Mouse (Mus musculus) cerebellum, adult 11 months (tissue): ENCODE data around the gene Sh2d6.

ENCODE experiments used
- DNase-seq: peaks from one replicate; pipeline ENCODE4 v3.0.0; 2022

Gene Sh2d6

DNA sequence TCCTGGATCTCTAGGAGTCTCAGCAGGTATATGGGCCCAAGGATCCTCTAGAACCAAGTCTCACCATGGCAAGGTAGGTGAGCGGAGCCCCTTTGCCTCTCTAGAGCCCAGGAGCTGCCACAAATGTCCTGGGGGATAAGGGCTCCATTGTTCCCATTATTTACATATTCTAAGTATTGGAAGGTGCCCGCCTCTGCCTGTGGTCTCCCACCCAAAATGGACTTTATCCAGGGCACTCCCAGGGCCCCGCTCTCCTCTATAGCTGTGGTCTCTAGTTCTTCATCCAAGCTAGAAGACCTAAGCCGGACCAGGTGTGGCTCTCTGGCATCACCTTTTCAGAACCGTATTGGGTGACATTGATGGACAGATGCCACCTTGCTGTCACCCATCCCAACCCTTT is at the start of gene Sh2d6:
Gene Sh2d6, minus strand, starts transcription at position 101 of the 400 bp plus-strand sequence.
- DNase-seq = no peak

DNA sequence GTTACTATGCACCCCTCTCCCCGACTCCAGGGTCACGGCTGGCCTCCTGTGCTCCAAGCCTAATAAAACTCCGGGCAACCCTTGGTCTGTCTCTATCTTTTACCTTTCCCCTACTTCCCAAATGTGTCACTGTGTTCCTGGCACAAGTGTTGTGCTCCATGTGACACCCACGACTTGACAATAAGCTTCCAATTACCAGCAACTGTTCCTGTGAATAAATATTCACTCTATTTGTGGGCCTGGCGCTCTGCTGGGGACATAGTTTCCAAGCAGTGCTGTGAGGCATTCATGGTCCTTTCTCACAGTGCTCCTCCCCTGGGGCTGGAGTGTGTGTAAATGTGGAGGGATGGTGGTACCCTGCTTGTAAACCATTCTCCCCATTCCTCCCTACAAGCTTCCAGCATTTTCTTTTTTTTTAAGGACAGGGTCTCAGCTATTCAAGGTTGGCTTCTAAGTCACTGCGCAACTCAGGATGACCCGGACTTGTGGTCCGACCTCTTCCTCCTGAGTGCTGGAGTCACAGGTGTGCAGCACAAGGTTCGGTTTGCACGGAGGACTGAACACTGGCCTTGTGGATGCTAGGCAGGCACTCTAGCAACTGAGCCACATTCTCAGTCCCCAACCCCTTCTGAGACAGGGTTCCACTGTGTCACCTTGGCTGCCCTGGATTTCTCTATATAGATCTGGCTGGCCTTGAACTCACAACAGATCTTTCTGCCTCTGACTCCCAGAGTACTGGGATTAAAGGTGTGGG is 49.3 kb upstream of the Sh2d6 start:
- DNase-seq = no peak

DNA sequence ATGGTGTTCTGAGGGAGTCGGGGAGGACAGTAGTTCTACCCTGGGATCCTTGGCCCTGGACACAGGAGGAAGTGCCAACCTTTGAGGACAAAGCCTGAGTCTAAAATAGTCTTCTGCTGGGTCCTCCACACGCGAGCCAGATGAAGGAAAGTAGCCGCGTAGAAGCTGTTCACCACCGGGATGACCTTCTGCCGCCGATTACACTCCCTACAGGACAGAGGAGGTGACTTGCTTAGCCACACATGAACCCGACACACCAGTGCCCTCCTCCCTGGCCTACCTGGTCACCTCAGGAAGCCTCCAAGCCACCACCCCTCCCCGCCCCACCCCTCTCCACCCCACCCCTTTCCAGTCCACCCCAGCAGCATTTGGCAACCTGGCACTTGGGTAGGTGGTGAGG is 47.2 kb upstream of the Sh2d6 start:
- DNase-seq = no peak

DNA sequence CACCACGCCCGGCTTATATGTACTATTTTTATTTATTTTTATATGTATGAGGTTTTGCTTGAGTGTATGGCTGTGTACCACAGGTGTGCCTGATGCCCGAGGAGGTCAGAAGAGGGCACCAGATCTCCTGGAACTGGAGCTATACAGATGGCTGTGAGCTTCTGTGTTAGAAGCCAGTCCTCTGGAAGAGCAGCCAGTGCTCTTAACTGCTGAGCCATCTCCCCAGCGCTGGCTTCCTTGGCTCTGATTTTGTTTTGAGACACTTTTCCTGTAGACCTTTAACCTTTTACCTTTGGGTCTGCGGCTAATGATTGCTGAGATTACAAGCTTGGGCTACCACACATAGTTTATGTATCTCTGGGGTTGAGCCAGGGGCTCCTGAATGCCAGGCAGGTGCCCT is 46.0 kb upstream of the Sh2d6 start:
- no peak for DNase-seq

DNA sequence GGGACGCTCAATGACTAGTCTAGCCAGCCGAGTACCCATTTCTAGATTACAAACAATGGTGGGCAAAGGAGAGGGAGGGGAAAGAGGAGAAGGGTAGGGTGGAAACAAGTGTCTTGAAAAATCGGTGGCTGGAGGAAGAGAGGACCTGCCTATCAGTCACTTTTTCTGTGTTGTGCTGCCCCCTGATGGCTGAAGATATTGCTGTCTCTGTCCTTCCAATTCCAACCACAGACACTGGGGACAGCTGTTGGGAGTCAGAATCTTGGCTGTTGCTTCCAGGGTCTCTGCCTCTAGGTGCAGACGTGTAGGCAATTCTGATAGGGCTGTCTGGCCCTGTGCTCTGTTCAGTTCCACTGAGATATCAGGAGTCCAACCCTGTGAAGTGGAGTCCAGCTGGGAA is 44.5 kb upstream of the Sh2d6 start:
- DNase-seq = peak; percentile 78

DNA sequence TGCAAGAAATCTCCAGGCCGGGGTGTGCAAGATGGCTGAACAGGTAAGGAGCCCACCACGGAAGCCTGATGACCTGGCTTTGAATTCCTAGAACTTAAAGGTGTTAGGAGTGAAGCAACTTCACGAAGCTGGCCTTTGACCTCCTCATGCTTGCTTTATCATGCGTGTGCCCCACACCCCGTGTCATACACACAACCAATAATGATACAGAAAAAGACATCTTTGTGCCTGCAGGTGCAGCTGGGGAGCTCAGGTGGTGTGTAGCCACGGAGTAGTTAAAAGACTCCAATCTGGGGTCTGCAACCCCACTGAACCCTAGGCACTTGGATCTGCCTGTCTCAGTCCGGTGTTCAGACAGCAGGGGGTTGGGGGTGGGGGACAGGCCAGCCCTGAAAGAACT is 44.0 kb upstream of the Sh2d6 start:
- no peak for DNase-seq

DNA sequence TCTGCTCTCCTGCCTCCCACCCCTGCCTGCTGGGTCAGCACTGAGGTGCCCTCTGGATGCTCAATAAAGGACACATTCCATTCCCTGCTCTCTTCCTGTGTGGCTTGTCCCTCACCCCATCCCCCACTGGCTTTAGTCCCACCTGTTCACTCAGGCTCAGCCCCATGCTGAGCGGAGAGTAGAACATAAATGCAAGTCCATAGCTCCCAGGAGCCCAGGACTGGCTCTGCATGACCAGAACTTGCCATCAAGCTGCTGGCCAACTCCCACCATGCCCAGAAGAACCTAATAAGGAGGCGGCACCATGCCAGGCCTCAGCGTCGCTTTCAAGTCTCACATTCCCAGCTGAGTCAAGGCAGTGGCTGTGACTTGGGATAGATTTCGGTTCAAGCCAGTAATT is 41.4 kb upstream of the Sh2d6 start:
- no peak for DNase-seq

DNA sequence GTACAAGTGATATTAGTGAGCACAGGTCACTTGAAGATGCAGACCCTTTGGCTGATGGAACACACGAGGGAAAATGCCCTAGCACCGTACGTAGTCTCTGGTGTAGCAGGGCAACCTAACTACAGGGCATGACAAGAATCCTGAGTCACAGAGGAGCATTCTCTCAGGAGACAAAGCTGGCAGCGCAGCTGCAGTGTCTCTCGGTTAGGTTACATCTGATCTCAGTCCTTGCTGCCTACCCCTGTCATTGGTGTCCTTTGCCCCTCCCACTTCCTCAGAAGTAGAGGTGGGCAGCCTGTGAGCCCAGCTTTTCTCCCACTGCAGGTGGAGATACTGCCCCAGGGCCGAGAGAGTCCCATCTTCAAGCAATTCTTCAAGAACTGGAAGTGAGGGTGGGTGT is 41.0 kb upstream of the Sh2d6 start:
- no peak for DNase-seq

DNA sequence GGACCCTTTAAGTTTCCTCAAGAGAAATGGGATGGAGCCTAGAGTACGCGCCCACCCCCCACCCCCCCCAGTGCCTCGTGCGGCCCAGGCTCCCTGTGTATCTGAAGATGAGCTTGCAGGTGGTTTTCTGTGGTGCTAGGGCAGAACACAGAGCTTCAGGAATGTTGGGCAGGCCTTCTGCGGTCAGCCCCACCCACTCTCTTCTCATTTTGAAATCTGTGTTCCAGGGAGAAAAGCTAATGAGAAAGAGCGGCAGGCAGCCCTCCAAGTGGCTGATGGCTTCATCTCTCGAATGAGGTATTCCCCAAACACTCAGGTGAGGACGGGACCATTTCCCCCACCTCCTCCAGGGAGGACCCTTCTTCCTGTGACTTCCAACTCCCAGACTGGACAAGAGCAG is 39.3 kb upstream of the Sh2d6 start:
- DNase-seq = no peak

DNA sequence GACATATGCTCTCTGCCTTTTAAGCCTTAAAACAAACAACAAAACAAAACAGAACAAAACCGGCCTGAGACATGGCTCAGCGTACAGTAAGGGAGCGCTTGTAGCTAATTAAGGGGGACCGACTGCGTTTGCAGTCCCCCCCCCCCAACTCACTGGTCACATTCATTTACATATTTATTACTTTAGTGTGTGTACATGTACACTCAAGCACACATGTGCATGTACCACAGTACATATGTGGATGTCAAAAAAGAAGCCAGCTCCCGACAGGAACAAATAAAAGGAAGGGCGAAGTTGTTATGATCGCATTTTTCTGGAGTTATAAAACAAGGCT is 31.5 kb upstream of the Sh2d6 start:
- DNase-seq = no peak

DNA sequence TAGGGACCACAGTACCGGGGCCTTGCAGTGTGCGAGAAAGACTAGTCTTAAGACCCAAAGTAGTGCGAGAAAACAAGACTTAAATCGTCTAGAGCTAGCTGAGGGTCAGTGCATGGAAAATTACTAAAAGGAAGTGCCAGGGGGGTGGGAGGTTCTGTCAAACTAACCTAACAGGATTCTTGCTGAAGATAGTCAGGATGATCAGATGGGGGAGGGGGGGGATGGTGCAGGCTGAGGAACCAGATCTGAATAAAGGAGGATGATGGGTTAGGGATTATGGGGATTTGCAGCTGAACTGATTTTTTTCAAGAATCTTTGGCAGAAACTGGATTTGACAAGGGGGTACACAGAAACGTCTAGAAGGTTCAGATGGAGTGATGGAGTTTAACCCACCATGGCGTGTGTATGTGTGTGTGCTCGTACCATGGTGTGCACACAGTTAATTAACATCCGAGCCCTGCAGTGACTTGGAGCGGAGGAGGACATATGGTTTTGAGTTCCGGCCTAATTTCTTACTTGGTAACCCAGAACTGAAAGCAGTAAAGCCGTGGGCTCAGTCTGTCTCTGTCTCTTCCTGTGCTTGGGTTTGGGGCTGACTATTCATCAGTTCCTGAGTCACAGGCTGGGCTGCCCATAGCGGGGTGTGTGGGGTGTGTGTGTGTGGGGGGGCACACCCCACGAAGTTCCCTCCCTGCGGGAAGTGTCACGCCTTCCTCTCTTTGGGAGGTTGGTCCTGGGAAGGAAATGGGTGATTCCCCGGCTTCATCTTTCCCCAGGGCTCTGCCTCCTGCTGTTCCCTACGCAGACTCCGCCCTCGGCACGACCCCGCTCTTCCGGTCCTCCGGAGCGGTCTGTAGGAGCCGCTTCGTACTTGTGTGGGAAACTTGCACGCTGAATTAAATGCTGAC is 30.9 kb upstream of the Sh2d6 start:
- no peak for DNase-seq

DNA sequence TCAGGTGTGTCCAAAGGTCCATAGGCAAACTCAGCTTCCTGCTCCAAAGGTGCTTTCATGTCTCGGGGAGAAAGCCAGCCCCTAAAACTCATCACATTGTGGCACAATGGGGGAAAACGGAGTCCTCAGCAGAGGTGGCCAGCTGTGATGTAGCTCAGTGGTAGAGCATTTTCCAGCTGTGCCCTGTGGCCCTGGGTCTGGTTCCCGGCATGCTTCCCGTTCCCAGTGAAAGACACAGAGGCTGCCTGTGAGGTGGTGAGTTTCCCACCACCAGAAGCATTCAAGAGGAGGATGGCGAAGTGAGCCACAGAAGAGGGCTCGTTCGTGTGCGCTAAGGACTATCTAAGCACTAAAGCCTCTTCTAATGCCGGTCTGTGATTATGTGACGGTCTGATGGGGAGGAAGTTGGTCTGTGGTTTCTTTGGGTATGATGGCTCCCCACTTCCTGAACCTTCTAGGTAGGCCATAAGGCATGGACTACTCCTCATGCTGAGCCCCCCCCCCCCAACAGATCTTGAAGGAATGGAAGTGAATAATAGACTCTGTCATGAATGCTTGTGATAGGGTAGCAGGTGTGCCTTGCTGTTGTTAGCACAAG is 29.1 kb upstream of the Sh2d6 start:
- no peak for DNase-seq

DNA sequence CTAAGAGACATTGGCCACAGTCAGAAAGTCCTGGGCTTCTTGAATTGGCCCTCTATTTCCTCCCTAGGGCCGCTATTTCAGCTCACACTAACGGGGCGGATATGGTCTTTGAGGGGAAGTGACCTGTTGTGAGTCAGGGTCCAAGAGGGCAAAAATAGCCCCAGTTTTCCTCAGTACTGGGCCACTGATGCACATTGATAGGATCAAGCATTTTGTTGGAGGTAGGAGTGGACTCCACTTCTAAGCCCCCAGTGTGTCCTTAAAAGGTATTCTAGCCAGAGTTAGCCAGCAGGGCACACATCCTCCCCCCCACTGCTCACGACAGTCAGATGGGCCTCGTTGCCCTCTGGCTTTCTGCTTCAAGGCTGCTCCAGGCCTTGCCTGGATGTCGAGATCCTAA is 28.5 kb upstream of the Sh2d6 start:
- DNase-seq = no peak

DNA sequence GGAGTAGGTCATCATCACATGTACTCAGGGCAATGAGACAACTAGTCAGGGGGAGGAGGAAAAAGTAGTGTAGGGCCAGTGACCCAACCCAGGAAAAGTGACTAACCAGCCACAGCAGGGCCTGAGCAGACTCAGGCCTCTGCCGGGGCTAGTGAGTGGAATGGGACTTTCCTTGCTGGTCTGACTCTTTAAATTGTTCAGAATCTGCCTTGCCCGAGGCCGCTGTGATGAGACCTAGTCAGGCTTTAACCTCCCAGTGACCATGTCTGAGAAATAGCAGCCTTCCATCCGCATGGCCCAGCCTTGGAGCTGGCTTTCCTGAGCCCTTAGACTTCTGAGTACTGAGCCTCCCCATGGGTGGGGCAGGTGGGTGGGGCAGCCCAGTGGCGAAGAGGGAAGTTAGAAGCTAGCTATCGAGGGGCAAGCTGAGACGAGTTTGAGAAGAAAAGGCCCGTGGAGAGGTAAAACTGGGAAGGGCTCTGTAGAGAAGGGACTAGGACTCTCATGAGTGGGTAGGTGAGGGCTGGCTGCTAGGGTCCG is 27.6 kb upstream of the Sh2d6 start:
- DNase-seq = no peak

DNA sequence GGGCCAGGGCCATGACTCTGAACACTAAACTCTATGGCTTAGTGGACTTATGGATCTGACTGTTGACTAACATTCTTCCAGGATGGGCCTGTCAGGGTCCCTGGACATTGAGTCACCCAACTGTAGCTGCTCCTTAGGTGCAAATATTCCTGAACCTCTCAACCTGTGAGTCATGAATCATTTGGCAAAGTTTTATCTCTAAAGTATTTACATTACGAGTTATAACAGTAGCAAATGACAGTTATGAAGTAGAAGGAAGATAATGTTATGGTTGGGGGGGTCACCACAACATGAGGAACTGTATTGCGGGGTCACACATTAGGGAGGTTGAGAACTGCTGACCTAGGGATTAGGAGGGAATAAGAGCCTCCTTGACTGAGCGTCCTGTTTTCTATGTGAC is 26.4 kb upstream of the Sh2d6 start:
- DNase-seq = no peak

DNA sequence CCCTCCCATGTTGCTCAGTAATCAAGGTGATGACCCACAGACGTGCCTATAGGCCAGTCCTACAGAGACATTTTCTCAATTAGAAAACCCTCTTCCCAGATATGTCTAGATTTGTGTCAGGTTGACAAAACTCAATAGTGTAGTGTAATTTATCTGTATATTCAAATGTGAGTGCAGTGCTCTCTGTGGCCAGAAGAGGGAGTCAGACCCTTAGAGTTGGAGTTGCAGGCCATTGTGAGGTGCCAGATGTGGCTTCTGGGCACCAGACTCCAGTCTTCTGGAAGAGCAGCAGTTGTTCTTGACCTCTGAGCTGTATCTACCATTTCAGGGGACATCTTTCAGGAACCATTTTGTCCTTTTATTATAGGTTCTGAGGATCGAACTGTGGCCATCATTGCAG is 25.6 kb upstream of the Sh2d6 start:
- no peak for DNase-seq

DNA sequence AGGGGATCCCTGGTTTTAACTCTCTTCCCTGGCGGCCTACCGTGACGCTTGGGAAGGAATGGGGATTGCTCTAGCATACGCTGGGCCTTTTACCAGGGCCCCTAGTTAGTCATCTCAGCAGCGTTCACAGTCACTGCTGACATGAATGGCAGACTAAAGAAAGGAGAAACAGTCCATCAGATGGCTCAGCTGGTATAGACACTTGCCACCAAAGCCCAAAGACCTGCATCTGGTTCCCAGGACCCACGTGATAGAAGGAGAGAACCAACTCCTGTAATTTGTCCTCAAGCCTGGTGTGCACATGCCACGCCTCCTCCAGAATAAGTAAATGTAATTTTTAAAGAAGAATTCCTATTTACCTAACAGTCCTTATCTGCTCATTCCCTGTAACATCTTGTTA is 23.9 kb upstream of the Sh2d6 start:
- DNase-seq = no peak

DNA sequence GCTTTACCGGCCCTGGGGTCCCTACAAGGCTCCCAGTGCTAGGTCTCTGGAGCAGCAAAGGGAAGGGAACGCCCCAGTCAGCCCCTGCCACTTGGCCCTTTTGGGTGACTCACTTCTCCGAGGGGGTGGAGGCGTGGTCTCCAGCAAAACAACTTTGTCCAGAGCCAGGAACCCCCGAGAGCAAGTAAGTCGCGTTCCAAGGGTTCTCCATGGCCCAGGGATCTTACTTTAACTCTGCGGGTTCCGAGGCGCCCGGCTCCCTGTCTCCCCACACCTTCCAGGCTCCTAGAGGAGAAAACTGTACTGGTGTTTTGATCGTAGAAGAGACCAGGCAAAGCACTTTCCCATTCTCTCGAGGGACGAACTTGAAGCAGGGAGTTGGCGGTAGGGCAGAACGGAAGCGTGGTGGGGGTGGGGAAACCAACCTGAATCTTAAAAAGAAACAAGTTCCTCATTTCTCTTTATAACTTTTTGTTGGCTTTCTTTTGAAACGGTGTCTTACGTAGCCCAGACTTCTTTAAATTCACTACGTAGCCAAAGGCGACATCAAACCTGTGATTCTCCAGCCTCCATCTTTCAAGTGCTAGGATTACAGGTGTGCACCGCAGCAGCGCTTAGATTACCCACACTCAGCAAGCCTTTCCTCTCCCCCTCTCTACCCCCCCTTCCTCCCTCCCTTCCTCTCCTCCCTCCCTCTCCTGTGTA is 22.9 kb upstream of the Sh2d6 start, which contains the start of gene Capg:
Gene Capg, plus strand, starts transcription at position 109 of the 705 bp plus-strand sequence.
- no peak for DNase-seq

DNA sequence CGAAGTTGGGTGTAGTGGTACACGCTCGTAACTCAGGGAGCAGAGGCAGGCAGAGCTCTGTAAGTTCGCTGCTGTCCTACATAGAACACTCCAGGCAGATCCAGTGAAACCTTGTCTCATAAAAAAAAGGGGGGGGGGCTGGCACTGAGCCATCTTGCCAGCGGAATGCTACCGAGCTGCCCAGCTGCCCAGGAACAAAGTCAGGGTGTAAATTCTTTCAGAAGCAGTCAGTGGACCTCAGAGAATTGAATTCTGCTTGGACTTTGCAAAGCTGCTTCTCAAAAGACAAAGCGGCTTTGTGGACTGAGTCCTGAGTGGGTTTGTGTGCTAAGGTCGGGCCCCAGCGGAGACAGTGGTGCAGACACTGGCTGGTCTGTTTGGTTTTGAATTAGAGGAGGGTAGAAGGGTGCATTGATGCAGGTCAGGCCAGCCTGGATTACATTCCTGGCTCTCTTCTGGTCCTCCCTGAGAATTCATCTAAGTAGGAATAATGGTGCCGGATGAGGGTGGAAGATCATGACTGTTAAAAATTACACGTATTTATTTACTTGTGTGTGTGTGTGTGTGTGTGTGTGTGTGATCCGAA is 21.9 kb upstream of the Sh2d6 start:
- no peak for DNase-seq

DNA sequence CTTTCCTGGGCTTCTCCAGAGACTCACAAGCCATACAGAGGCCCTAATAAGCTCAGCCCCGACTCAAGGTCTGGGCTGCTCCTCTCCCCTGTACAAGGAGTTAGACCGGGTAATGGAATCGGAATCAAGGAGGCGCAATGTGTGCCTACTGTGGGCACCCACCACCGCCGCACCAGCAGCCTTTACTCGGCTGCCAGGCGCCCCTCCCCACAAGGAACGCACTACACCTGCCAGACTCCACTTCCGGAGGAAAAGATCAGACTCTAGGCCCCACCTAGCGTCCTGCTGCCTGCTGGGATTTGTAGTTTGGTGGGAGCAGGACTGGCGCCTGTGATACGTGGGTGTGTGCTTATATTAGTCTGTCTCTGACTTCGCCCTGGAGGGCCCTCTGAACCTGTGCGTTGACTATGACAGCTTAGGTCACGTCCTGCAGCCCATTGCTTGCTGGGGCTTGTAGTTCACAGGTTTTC is 17.1 kb upstream of the Sh2d6 start:
- DNase-seq = peak; percentile 89

DNA sequence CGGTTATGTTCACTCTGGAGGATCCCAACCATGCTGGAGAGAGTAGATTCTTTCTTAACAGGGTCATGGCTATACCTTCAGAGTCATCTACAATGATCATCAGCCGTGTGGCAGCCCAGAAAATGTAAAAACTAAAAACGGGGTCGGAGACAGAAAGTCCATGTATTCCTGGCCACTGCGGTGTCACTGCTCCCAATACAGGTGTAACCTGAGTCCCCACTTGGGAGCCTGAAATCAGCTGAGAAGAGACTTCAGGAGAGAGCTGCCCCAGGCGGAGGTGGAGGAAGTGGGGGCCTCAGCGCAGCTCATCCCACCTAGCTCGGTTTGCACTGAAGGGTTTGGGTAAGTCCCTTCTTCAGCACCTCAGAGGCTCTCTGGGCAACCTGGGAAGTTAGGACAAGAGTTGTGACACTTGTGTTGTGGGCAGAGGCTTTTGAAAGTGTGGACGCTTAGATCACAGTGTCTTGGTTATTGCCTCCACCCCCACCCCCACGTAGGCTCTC is 16.5 kb upstream of the Sh2d6 start:
- DNase-seq = peak; percentile 35

DNA sequence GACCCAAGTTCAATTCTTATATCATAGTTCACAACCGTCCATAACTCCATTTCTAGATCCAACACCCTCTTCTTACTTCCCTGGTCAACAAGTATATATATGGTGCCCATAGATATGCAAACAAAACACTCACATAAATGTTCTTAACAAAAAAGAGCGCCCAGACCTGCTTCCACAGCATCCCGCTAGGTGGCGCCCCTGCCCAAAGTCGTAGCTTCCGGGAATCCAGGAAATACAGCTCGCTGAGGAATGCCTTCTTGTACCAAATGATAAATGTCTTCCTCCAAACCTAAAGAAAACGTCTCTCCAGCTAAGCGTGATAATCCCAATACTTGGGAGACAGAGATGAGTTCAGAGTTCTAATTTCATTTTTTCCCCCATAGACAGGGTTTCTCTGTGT is 13.7 kb upstream of the Sh2d6 start:
- DNase-seq = peak; percentile 66
